Mouse (Mus musculus) 416B (cell line): Measurements from ENCODE around the gene Commd3.
A peak's percentile ranks its signal among the peaks of the same experiment; 100 is the strongest.

ENCODE experiments used
- DNase-seq: peaks from one replicate; pipeline ENCODE4 v3.0.0; 2011; ENCODE audit warnings: low read depth

The Commd3 gene

GRCm38 (mm10) chr2:18687671-18688170 lies 15.5 kb downstream of the Commd3 start:
- no peak for DNase-seq

GRCm38 (mm10) chr2:18688286-18688685 lies 16.1 kb downstream of the Commd3 start:
- no peak for DNase-seq

GRCm38 (mm10) chr2:18688708-18689063 lies 16.5 kb downstream of the Commd3 start:
- no peak for DNase-seq

GRCm38 (mm10) chr2:18689064-18689921 lies 17.1 kb downstream of the Commd3 start:
- no peak for DNase-seq

GRCm38 (mm10) chr2:18690055-18690691 lies 18.0 kb downstream of the Commd3 start:
- no peak for DNase-seq

GRCm38 (mm10) chr2:18690756-18691155 lies 18.6 kb downstream of the Commd3 start:
- no peak for DNase-seq

- DNase-seq = no peak
Measured at GRCm38 (mm10) chr2:18692031-18692430, 19.8 kb downstream of the Commd3 start.

- DNase-seq = no peak
Measured at GRCm38 (mm10) chr2:18692548-18692947, 20.4 kb downstream of the Commd3 start.

- DNase-seq = no peak
Measured at GRCm38 (mm10) chr2:18693491-18693870, 21.3 kb downstream of the Commd3 start.

- DNase-seq = peak; percentile 87
Measured at GRCm38 (mm10) chr2:18693871-18694610, 21.9 kb downstream of the Commd3 start, which contains the start of gene Spag6. TSS of gene Spag6 (plus strand) at chr2:18694032.

- DNase-seq = no peak
Measured at GRCm38 (mm10) chr2:18694611-18694950, 22.4 kb downstream of the Commd3 start.

GRCm38 (mm10) chr2:18695163-18695562 lies 23.0 kb downstream of the Commd3 start:
- no peak for DNase-seq

- no peak for DNase-seq
Measured at GRCm38 (mm10) chr2:18695629-18696150, 23.5 kb downstream of the Commd3 start.

- DNase-seq = no peak
Measured at GRCm38 (mm10) chr2:18697591-18698244, 25.5 kb downstream of the Commd3 start.

- DNase-seq = no peak
Measured at GRCm38 (mm10) chr2:18698663-18699385, 26.6 kb downstream of the Commd3 start.

GRCm38 (mm10) chr2:18699401-18699990 lies 27.3 kb downstream of the Commd3 start:
- DNase-seq = no peak

- no peak for DNase-seq
Measured at GRCm38 (mm10) chr2:18710356-18710755, 38.2 kb downstream of the Commd3 start.

GRCm38 (mm10) chr2:18713071-18713470 lies 40.9 kb downstream of the Commd3 start:
- DNase-seq = peak; percentile 39

GRCm38 (mm10) chr2:18714337-18714736 lies 42.2 kb downstream of the Commd3 start:
- peak; percentile 26 for DNase-seq

- no peak for DNase-seq
Measured at GRCm38 (mm10) chr2:18718521-18718920, 46.3 kb downstream of the Commd3 start.
